Mouse (Mus musculus) lung, postnatal 0 days (tissue): ENCODE measurements at regions not wholly inside any gene's neighbourhood (a gene's known extent, or its start where the extent isn't known, plus 50 kb on each side); places are given as distances from the start of the nearest gene placed in this dataset.

Experiments used
- ATAC-seq: fragments of 200-750 bp; cut with Nextera tagmentation; 2 replicates; pipeline ENCODE4 v1.8.0; 2017; ENCODE audit warnings: moderate library complexity
- DNase-seq: peaks from one replicate; pipeline ENCODE4 v3.0.0-alpha.2; 2016; ENCODE audit warnings: low spot score
- H3K27ac ChIP-seq: fragments of 300-500 bp; sonication (generic); 2 replicates; pipeline ENCODE4 v1.5.1; 2014; ENCODE audit warnings: antibody characterized with exemption, mild to moderate bottlenecking, low read length, mixed read lengths
- H3K27me3 ChIP-seq: fragments of 300-500 bp; sonication (generic); replicated peaks from 2 replicates; pipeline ENCODE4 v1.6.1; 2014; ENCODE audit warnings: low read length, mixed read lengths; ENCODE audit not compliant: insufficient read depth
- H3K36me3 ChIP-seq: fragments of 300-500 bp; sonication (generic); 2 replicates; pipeline ENCODE4 v1.6.1; 2014; ENCODE audit warnings: low read length, mixed read lengths; ENCODE audit not compliant: insufficient read depth
- H3K4me1 ChIP-seq: fragments of 300-500 bp; sonication (generic); 2 replicates; pipeline ENCODE4 v1.6.1; 2014; ENCODE audit warnings: antibody characterized with exemption, low read depth, low read length, mixed read lengths; ENCODE audit not compliant: insufficient read depth
- H3K4me2 ChIP-seq: fragments of 300-500 bp; sonication (generic); replicated peaks from 2 replicates; pipeline ENCODE4 v1.6.1; 2014; ENCODE audit warnings: low read depth, mild to moderate bottlenecking, low read length, moderate library complexity, mixed read lengths
- H3K4me3 ChIP-seq: fragments of 300-500 bp; sonication (generic); 2 replicates; pipeline ENCODE4 v1.5.1; 2014; ENCODE audit warnings: low read depth, low read length
- H3K9ac ChIP-seq: fragments of 300-500 bp; sonication (generic); replicated peaks from 2 replicates; pipeline ENCODE4 v1.6.1; 2014; ENCODE audit warnings: low read depth, mild to moderate bottlenecking
- H3K9me3 ChIP-seq: fragments of 300-500 bp; sonication (generic); 2 replicates; pipeline ENCODE4 v1.6.1; 2016; ENCODE audit warnings: low read length, mixed read lengths
- CTCF ChIP-seq: IDR thresholded peaks from 2 replicates; pipeline ENCODE4 v1.5.1; 2016; ENCODE audit warnings: antibody characterized with exemption, mild to moderate bottlenecking
- EP300 ChIP-seq: IDR thresholded peaks from 2 replicates; pipeline ENCODE4 v1.6.1; 2016; ENCODE audit warnings: antibody characterized with exemption, mild to moderate bottlenecking, control low read depth
- WGBS: fragments of 180-500 bp; shearing (Covaris S2); extraction: QIAGEN DNeasy Blood & Tissue Kit; methylation state at CpG from one replicate; pipeline ENCODE4 v1.1.7; 2014; 5-methylcytosine and 5-hydroxymethylcytosine counted together

DNA sequence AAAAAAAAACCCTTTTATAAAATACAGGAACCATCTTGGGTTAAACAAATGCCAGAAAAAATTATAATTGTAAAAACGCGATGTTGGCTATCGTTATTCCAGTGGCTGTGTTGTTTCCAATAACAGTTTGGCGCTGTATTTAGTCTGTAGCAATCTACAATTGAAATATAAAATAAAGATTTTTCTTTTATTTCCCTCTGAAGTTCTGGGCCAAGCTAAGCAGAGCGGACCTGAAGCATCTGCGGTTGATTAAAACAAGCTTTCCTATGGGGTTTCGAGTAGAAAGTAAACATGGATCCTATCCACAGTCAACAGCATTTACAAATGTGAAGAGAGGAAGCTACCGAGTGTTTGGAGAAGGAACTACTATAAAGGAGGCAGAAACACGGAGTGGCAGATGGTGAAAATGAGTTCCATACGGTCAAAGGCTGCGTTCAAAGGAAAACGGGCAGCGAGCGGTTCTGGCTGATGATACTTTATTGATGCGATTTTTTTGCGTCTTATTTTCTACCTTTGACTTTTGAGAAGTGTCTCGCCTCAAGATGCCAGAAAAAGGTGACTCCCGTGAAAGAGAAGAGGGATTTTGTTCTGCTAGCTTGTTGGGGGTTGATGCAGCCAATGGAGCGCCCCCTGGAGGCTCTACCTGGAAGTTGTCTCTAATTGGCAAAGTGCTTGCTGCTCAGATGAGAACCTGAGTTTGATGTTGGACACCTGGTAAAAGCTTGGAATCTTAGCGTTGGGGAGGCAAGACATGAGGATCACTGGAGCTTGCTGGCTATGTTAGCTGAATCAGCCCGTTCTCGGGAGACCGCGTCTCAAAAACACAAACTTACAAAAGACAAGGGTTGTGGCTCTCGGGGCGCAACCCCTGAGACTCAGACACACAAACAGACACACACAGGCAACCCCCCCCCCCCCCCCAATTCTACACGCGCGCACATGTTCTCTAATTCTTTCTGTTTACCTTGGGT lies 96.7 kb upstream of the Psmd7 start:
- H3K4me2 ChIP-seq = peak overlapping the region; percentile 6; the same call in 1 of the 2 replicates
- H3K4me3 ChIP-seq = 0 out of 2 replicates have a peak overlapping the region, but pooled peaks have one; percentile 2
- ATAC-seq = no peak; the same call in 1 of the 2 replicates
- no peaks in the 10 kb centered on the region for H3K27me3 ChIP-seq
- H3K9ac ChIP-seq = no peak overlapping the region
- H3K4me1 ChIP-seq = no peaks in the 10 kb centered on the region
- H3K27ac ChIP-seq = no peak overlapping the region
- 37% methylated on average over 29 of the region's 29 CpGs for WGBS
- peak; percentile 69 for TF ChIP-seq CTCF
- TF ChIP-seq EP300 = no peak
- H3K36me3 ChIP-seq = no peaks in the 10 kb centered on the region
- peak; percentile 45 for DNase-seq
- no peaks in the 10 kb centered on the region for H3K9me3 ChIP-seq

- TF ChIP-seq EP300 (no peak), CTCF (no peak)
- no peak overlapping the region for H3K4me2 ChIP-seq
- H3K27ac ChIP-seq = no peak overlapping the region
- ATAC-seq (no peak), DNase-seq (no peak)
- 58% methylated on average over 5 of the region's 5 CpGs for WGBS
- no peak overlapping the region for H3K4me3 ChIP-seq
- H3K9ac ChIP-seq = no peak overlapping the region
- no peaks in the 10 kb centered on the region for H3K4me1 ChIP-seq
- no peaks in the 10 kb centered on the region for H3K36me3 ChIP-seq
- no peaks in the 10 kb centered on the region for H3K9me3 ChIP-seq
- H3K27me3 ChIP-seq = no peaks in the 10 kb centered on the region
These were observed 98.7 kb upstream of the Psmd7 start for GRCm38 (mm10) chr8:107686936-107687335.

- Histone ChIP-seq H3K4me1 (no peaks in the 10 kb centered on the region), H3K4me3 (no peak overlapping the region), H3K36me3 (no peaks in the 10 kb centered on the region), H3K27me3 (no peaks in the 10 kb centered on the region), H3K9me3 (no peaks in the 10 kb centered on the region), H3K27ac (no peak overlapping the region), H3K4me2 (no peak overlapping the region), H3K9ac (no peak overlapping the region)
- WGBS = 87% methylated on average over 9 of the region's 9 CpGs
- ATAC-seq (no peak), DNase-seq (no peak)
- TF ChIP-seq CTCF (no peak), EP300 (no peak)
These were observed 99.3 kb upstream of the Psmd7 start for GRCm38 (mm10) chr8:107687529-107687928.

- ATAC-seq (no peak; the same call in 1 of the 2 replicates), DNase-seq (peak; percentile 36)
- H3K4me3 ChIP-seq = no peak overlapping the region
- 52% methylated on average over 10 of the region's 10 CpGs for WGBS
- no peak overlapping the region for H3K27ac ChIP-seq
- H3K4me2 ChIP-seq = no peak overlapping the region
- no peaks in the 10 kb centered on the region for H3K36me3 ChIP-seq
- no peak overlapping the region for H3K9ac ChIP-seq
- no peak for TF ChIP-seq EP300
- TF ChIP-seq CTCF = no peak
- no peaks in the 10 kb centered on the region for H3K27me3 ChIP-seq
- H3K9me3 ChIP-seq = no peaks in the 10 kb centered on the region
- H3K4me1 ChIP-seq = no peaks in the 10 kb centered on the region
These were observed 100.8 kb upstream of the Psmd7 start for GRCm38 (mm10) chr8:107689020-107689419.

GRCm38 (mm10) chr8:107691251-107691650 lies 103.0 kb upstream of the Psmd7 start:
- H3K36me3 ChIP-seq = no peaks in the 10 kb centered on the region
- no peak overlapping the region for H3K9ac ChIP-seq
- TF ChIP-seq CTCF (no peak), EP300 (no peak)
- WGBS = 96% methylated on average over 4 of the region's 4 CpGs
- no peaks in the 10 kb centered on the region for H3K4me1 ChIP-seq
- no peaks in the 10 kb centered on the region for H3K27me3 ChIP-seq
- no peak for ATAC-seq
- no peak overlapping the region for H3K4me3 ChIP-seq
- no peak overlapping the region for H3K4me2 ChIP-seq
- H3K27ac ChIP-seq = no peak overlapping the region
- no peak for DNase-seq
- H3K9me3 ChIP-seq = no peaks in the 10 kb centered on the region

DNA sequence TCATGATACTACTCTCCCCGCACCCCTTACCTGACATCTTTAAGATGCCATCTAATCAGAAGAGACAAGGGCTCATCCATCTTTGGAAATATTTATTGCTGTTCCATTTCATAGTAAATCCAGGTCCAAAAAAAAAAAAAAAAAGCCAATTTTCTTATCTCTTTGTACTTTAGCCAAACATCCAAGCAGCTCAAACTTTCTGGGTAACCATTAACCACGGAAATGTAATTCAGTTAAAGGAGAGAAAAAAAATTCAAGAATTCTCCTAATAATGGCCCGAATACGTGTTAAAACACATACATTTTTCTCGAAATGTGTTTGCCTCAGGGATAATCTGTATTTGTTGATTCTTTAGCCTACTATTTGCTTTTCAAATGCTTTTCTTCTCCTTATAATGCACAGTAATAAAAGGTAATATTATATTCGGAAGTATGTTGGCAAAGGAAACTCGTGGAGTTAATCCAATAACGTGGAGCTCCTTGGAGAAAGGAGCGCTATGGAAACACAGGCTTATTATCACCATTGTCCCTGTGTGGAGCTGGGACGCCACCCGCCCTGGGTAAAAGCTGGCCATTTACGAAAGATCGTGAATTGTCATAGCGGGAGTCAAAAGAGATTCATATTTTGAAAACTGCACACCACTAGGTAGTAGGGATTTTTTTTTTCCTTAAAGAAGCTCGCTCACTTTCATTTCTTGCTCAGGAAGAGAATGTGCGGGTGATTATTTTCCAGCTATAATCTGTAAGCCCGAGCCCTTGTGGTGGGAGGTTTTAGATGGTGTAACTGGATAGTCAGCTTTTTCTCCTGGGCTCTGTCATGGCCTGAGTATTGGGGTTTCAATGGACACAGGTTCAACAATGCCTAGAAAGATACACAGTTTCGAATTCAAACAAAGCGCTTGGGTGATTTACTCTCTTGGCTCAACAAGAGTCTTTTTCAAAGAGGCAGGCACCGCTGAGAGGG lies 108.4 kb upstream of the Psmd7 start:
- no peak for ATAC-seq
- no peak overlapping the region for H3K9ac ChIP-seq
- TF ChIP-seq CTCF = no peak
- TF ChIP-seq EP300 = no peak
- 60% methylated on average over 20 of the region's 20 CpGs for WGBS
- no peak for DNase-seq
- H3K4me3 ChIP-seq = no peak overlapping the region; the same call in 1 of the 2 replicates
- H3K27ac ChIP-seq = no peak overlapping the region
- no peaks in the 10 kb centered on the region for H3K27me3 ChIP-seq
- peak overlapping the region; percentile 38 for H3K4me2 ChIP-seq
- no peaks in the 10 kb centered on the region for H3K9me3 ChIP-seq
- H3K4me1 ChIP-seq = no peaks in the 10 kb centered on the region
- no peaks in the 10 kb centered on the region for H3K36me3 ChIP-seq
